Mouse (Mus musculus) testis, adult 10 weeks (tissue): ENCODE results near the gene Olfr304. TPM values are rescaled to one million over a fixed set of nuclear protein-coding genes. Genes with fewer than 3 reads are reported as not detected.

ENCODE experiments used
- polyA plus RNA-seq: library from polyadenylated mRNA; stranded (reverse); fragments of 350-450 nt; fragmentation: Illumina TruSeq; extraction: RNeasy Lipid Tissue Mini Kit (QIAGEN cat#74804); gene quantifications from one replicate; pipeline ENCODE4 v1.2.3, GENCODE M21; 2014; ENCODE audit warnings: low read depth, low replicate concordance

The Olfr304 gene
- not detected for polyA plus RNA-seq

GRCm38 (mm10) chr7:86386558-86386957, at the start of gene Olfr304:
TSS of gene Olfr304 (minus strand) at chr7:86386658.

GRCm38 (mm10) chr7:86403546-86403945, 17.1 kb upstream of the Olfr304 start, which contains the start of gene Olfr301:
TSS of gene Olfr301 (plus strand) at chr7:86403846.

GRCm38 (mm10) chr7:86397689-86398088, 11.2 kb upstream of the Olfr304 start, which contains the start of gene Olfr303:
TSS of gene Olfr303 (minus strand) at chr7:86397789.

GRCm38 (mm10) chr7:86366828-86367227, 19.6 kb downstream of the Olfr304 start, which contains the start of gene Olfr305:
TSS of gene Olfr305 (minus strand) at chr7:86366928.

GRCm38 (mm10) chr7:86337486-86337885, 49.0 kb downstream of the Olfr304 start, which contains the start of gene Olfr307:
TSS of gene Olfr307 (minus strand) at chr7:86337586.

Other genes with a start within 250 kb of the Olfr304 start
- not detected for gene Vmn2r75, start 214.9 kb downstream of the Olfr304 start, polyA plus RNA-seq
- gene Vmn2r76, start 140.3 kb downstream of the Olfr304 start, polyA plus RNA-seq: 0.03 TPM
- gene Olfr310, start 109.5 kb downstream of the Olfr304 start, polyA plus RNA-seq: 0.20 TPM
- gene Olfr309, start 73.0 kb downstream of the Olfr304 start, polyA plus RNA-seq: 0.28 TPM
- 0.10 TPM for gene Olfr308, start 61.0 kb downstream of the Olfr304 start, polyA plus RNA-seq
- gene Olfr307, start 49.1 kb downstream of the Olfr304 start, polyA plus RNA-seq: 0.31 TPM
- 0.10 TPM for gene Olfr305, start 19.7 kb downstream of the Olfr304 start, polyA plus RNA-seq
- 3.3 TPM for gene Olfr303, start 11.1 kb upstream of the Olfr304 start, polyA plus RNA-seq
- gene Olfr301, start 17.2 kb upstream of the Olfr304 start, polyA plus RNA-seq: 0.62 TPM
- gene Olfr299, start 73.3 kb upstream of the Olfr304 start, polyA plus RNA-seq: not detected
- gene Olfr298, start 105.8 kb upstream of the Olfr304 start, polyA plus RNA-seq: not detected
- gene Olfr297, start 133.3 kb upstream of the Olfr304 start, polyA plus RNA-seq: not detected
- not detected for gene Olfr295, start 197.2 kb upstream of the Olfr304 start, polyA plus RNA-seq
- gene Olfr294, start 230.0 kb upstream of the Olfr304 start, polyA plus RNA-seq: not detected